Mouse (Mus musculus): Measurements from ENCODE around the gene Phc3.
"Not testable (repeated sequence)": the region's sequence is repeated elsewhere in the genome, so short reads cannot be mapped to it uniquely, and the experiment has no call there.

Phc3 gene

DNA sequence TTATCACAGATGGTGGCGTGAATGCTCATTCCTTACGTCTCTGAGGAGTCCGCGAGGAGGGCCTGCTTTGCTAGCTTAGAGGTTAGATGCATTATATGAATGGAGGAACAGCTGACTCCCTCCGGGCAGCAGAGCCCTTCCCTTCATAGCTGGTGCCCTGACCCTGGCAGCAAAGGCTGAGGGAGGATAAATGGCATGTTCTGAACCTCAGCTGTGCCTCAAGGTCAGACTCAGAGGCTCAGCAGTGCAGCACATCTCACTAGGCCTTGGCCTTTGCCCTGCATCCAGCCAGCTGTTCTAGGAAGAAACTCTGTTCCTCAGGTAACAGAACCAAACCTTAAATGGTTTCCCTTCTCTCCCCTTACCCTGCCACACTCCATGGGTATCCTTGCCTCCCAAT is 101.0 kb downstream of the Phc3 start:
- DNase-seq: no peak

DNA sequence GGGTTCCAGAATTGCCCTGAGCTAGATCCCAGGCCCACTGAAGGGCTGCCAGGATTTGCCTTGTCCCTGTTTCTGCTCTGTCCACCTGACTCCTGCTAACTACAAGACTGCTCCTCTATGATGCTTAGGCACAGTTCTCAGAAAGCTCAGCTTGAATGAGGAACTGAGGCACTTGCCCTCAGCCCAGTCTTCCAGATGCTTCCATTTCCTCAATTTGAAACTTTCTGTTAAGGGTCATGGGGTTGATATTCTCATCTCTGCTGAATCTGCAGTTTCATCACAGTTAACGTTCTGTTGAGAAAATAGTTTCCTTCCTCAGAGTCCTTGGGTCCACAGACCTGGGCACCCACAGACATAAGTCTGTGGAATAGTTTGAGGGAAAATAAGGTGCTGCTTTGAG is 104.6 kb downstream of the Phc3 start:
- peak; percentile 39 for DNase-seq

DNA sequence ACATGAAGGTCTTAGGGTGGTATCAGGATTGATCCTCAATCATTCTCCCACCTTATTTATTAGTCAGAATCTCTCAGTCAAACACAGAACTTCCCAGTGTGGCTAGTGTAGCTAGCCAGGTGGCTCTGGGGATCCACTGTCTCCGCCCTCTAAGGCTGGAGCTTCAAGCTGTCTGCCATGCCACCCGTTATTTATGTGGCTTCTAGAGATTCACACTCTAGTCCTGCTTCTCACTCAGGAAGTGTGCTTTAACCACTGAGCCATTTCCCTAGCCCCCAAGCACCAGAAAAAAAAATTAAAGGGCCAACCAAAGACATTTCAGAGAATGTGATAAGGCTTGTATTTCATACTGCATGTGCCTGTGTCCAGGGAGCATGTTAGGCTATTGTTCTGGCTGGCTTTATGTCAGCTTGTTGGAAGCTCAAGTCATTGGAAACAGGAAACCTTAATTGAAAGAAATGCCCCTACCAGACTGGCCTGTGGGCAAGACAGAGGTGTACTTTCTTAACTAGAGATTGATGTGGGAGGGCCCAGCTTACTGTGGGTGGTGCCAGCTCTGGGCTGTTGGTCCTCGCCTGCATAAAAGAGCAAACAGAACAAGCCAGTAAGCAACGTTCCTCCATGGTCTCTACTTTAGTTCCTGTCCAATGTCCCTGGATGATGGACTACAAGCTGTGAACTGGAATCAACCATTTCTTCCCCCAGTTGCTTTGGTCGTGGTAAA is 105.3 kb downstream of the Phc3 start:
- DNase-seq: no peak

DNA sequence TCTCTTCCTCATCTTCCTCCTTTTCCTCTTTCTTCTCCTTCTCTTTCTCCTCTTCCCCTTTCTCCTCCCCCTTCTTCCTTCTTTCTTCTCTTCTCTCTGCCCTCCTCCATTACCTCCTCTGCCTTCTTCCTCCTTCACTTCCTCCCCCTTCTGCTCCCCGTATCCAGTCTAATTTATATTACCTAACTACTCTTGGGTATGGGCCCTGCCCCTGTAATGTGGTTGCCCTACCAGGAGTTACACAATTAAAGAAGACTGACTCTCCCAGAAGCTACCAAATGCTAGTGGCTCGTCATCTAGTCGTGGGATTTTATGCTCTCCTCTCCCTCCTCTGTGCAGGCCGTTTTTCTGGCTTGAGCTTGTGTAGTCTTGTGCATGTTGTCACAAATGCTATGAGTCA is 108.5 kb downstream of the Phc3 start:
- DNase-seq: peak; percentile 18

DNA sequence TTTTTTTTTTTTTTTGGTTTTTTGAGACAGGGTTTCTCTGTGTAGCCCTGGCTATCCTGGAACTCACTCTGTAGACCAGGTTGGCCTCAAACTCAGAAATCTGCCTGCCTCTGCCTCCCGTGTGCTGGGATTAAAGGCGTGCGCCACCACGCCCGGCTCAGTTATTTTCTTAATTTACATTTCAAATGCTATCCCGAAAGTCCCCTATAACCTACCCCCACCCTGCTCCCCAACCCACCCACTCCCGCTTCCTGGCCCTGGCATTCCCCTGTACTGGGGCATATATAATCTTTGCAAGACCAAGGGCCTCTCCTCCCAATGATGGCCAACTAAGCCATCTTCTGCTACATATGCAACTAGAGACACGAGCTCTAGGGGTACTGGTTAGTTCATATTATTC is 109.6 kb downstream of the Phc3 start:
- not testable (repeated sequence) for DNase-seq

DNA sequence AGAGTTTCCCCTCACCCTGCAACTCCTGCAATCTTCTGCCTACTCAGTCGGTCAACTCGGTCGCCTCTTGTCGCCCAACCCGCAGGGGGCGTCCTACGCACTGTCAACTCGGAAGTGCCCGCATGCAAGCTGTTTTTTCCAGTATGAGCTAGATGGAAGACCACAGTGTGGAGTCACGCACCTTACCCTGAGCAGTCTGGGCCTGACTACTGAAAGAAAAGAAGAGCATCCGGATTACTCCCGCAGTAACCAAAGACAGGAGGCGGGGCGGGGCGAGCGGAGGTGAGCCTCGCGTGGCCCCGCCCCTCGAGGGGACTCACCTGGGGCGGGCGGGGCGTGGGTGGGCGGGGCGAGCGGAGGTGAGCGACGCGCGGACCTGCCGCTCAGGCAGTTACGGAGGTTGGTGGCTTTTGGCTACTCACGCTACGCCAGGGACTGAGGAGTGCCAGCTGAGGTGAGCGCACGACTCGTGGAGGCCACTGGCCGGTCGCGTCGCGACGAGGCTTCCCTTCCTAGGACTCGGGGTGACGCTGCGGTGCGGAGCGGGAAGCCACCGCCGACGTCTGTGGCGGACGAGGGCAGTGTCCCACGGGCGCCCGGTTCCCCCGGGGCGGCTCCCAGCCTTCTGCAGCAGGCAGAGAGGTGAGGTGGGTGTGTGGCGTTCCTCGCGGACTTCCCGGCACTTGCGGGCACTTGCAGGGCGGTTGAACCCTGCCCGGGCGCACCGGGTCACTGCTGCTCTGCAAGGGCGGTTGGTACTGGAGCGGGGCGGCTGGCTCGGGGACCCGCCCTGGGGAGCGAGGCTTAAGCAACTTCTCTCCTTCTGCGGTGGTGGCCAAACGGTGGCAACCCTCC is 113.4 kb downstream of the Phc3 start, which contains the start of gene Gpr160:
Gene Gpr160 (plus strand): TSS at position 347 of the 855 bp plus-strand sequence.
- DNase-seq: peak; percentile 85

DNA sequence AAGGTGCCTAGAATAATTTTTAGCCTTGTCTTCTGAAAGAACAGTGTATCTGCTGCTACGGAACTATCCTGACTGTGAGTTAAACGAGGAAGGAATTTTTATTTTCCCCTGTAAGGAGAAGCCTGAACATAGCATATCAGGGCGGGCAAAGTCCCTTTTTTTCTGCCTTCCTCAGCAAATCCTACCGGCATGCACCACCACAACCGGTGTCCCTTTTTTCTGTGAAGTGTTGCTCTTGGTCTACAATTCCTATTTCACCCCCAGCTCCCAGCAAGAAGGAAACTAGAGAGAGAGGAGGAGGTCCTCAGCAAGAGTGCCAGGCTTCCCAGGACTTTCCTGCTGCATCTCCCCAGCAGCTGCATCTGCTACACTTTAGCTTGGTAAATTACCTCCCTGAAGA is 115.6 kb downstream of the Phc3 start:
- no peak for DNase-seq

DNA sequence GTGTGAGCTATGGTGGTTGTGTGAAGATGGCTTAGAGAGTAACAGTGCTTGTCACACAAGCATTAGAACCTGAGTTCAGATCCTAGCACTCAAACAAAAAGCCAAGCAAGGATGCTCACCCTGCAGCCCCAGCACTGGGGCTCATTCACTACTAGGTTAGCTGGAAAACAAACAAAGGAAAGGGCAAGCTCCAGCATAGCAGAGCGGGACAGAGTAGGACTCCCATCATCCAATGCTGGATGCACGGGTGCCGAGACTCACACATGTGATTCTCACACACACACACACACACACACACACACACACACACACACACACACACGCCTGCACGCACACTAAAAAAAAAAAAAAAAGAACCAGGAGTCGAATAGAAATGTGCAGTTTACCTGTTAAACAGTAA is 117.8 kb downstream of the Phc3 start:
- no peak for DNase-seq
